Mouse (Mus musculus): ENCODE results near the gene Cep57l1.

Cep57l1 gene

DNA sequence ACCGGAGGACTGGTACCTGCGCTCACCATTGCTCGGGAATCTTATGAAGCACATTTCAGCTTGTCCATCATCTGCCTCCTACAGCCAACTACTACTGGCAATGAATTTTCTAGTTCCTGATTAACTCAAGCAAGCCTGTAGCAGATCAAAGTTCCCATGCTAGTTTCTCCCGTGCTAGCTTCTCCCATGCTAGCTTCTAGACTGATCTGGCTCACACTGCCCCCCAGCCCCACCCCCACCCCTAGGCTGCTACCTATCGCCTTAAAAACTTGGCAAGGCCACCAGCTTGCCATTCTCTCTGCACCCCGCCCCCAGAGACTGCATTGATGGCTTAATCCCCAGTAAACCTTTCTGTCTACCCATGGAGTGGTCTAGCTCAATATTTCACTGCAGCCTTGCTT, 133.0 kb downstream of the Cep57l1 start:
- DNase-seq (ENCODE audit: low spot score in 2 of 2): no peak

DNA sequence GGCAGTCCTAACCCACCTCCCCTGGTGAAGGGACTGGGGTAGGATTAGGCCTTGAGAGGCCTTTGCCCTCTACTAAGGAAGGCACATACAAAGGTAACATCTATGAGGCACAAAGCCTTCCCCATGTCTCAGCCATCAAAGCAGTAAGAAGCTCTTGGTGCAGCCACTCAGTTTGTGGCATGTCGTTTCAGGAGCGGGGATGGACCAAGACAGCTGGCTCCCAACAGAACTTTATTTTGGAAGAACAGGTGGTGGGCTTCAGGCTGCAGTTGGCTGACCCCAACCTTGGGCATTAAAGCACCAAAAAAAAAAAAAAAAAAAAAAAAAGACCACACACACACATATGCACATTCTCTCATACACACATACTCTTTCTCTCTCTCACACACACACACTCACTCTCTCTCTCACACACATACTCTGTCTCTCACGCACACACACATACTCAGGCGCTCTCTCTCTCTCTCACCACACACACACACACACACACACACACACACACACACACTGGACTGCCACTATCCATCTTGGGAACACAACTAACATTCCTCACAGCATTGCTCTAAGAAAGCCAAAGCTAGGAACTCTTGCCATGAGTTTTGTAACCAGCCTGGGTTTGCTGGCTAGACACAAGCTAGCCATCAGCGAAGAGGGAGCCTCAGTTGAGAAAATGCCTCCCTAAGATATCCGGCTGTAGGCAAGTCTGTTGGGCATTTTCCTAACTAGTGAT, 133.7 kb downstream of the Cep57l1 start:
- DNase-seq (ENCODE audit: low spot score in 2 of 2): no peak

DNA sequence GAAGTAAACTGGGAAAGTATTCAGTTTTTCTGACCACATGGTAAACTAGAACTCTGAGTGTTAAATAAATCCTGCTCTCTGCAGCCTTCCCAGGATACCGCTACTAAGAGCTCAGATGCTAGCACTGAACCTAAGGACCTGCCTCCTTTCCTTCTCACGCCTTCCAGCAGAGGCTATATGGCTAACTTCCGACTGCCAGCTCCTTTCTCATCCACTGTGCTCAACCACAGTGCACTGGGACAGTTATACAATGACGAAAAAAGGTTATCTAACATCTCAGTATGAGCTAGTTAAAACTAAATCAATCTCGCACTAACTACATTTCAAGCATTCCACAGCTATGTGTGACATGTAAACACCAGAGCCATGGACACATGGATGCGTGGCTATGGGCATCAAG, 134.4 kb downstream of the Cep57l1 start:
- DNase-seq (ENCODE audit: low spot score in 2 of 2): no peak

DNA sequence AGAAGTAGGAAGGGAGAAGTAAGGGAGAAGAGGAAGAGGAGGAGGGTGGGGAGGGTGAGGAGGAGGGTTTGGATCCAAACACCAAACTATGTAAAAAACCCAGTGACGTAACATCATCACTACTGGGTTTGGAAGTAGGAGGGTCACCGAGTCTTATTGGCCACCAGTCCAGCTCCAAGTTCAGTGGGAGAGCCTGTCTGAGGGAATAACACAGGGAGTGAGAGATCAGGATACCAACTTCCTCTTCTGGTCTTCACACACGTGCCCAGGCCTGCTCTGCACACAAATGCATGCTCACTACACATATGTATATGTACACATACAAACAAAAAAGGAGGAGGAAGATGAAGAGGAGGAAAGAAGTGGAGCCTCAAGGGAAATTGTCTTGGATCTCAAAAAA, 135.3 kb downstream of the Cep57l1 start:
- no peak for DNase-seq (ENCODE audit: low spot score in 2 of 2)

DNA sequence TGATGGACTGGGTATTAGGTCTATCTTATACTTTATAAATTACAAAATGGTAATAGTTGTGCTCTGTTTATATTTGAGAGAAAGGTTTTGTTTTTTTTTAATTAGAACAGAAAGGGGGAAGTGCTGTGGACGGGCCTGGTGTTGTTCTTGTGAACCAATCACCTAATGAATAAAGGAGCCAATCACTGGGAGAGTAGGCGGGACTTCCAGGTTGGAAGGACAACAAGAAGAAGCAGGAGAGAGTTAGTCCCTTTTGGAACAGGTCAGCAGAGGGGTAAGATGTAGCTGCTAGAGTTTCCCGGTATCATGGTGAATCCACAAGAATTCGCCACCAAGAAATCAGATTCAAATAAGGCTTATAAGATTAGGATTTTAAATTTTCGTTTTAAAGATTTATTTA, 139.5 kb downstream of the Cep57l1 start:
- DNase-seq (ENCODE audit: low spot score in 2 of 2): no peak

Measured in thymus, postnatal 10 days (tissue).